Mouse (Mus musculus): ENCODE data around the gene Tns1. TPM values are rescaled to one million over a fixed set of nuclear protein-coding genes. Genes with fewer than 3 reads are reported as not detected.
A peak's percentile ranks its signal among the peaks of the same experiment; 100 is the strongest.

Tns1 gene
- total RNA-seq, 2 experiments from 2014 or later: 41.3 to 43.3 TPM

GRCm38 (mm10) chr1:74141781-74142180 lies 17.5 kb upstream of the Tns1 start:
- no peak for TF ChIP-seq CTCF (conservative IDR thresholded peaks at IDR 0.05)
- Histone ChIP-seq H3K27ac (peak overlapping the region; percentile 43; the same call in 1 of the 2 replicates), H3K4me3 (no peak overlapping the region; the same call in 1 of the 2 replicates)
- peak; percentile 50 for DNase-seq (ENCODE audit: low spot score in 2 of 2)

GRCm38 (mm10) chr1:74139415-74139814 lies 15.2 kb upstream of the Tns1 start:
- TF ChIP-seq CTCF (conservative IDR thresholded peaks at IDR 0.05): peak; percentile 79
- no peak overlapping the region for H3K4me3 ChIP-seq
- H3K27ac ChIP-seq: no peak overlapping the region
- no peak for DNase-seq (ENCODE audit: low spot score in 2 of 2)

- no peak for DNase-seq (ENCODE audit: low spot score in 2 of 2)
- no peak for TF ChIP-seq CTCF (conservative IDR thresholded peaks at IDR 0.05)
- Histone ChIP-seq H3K27ac (no peak overlapping the region), H3K4me3 (no peak overlapping the region)
Measured at GRCm38 (mm10) chr1:74135326-74135950, 11.2 kb upstream of the Tns1 start.

- no peak for DNase-seq (ENCODE audit: low spot score in 2 of 2)
- no peak overlapping the region for H3K27ac ChIP-seq
- no peak for TF ChIP-seq CTCF (conservative IDR thresholded peaks at IDR 0.05)
Measured at GRCm38 (mm10) chr1:74133954-74134353, 9.7 kb upstream of the Tns1 start.

GRCm38 (mm10) chr1:74132011-74132410 lies 7.8 kb upstream of the Tns1 start:
- H3K27ac ChIP-seq: no peak overlapping the region

More at GRCm38 (mm10) chr1:74133954-74134353, 9.7 kb upstream of the Tns1 start:
- no peak overlapping the region for H3K4me3 ChIP-seq

GRCm38 (mm10) chr1:74130883-74131659 lies 6.8 kb upstream of the Tns1 start:
- TF ChIP-seq CTCF (conservative IDR thresholded peaks at IDR 0.05): no peak
- no peak for DNase-seq (ENCODE audit: low spot score in 2 of 2)
- Histone ChIP-seq H3K4me3 (no peak overlapping the region), H3K27ac (no peak overlapping the region)

More at GRCm38 (mm10) chr1:74132011-74132410, 7.8 kb upstream of the Tns1 start:
- peak; percentile 45 for TF ChIP-seq CTCF (conservative IDR thresholded peaks at IDR 0.05)
- DNase-seq (ENCODE audit: low spot score in 2 of 2): no peak
- H3K4me3 ChIP-seq: no peak overlapping the region

- no peak within 1 kb of the TSS for H3K27ac ChIP-seq
- H3K4me3 ChIP-seq: peak within 1 kb of the TSS; percentile 49
- TF ChIP-seq CTCF (conservative IDR thresholded peaks at IDR 0.05): peak; percentile 90
- DNase-seq (ENCODE audit: low spot score in 2 of 2): peak; percentile 68 to 69
Measured at GRCm38 (mm10) chr1:74124991-74125552, 823 bp upstream of the Tns1 start, which contains the start of gene Rufy4. TSS of gene Rufy4 (plus strand) at chr1:74125541.

- H3K27ac ChIP-seq: no peak overlapping the region
- no peak for DNase-seq (ENCODE audit: low spot score in 2 of 2)
- TF ChIP-seq CTCF (conservative IDR thresholded peaks at IDR 0.05): no peak
- no peak overlapping the region for H3K4me3 ChIP-seq
Measured at GRCm38 (mm10) chr1:74123215-74123614, 1.0 kb downstream of the Tns1 start.

GRCm38 (mm10) chr1:74121821-74122576 lies 2.2 kb downstream of the Tns1 start:
- Histone ChIP-seq H3K4me3 (no peak overlapping the region), H3K27ac (no peak overlapping the region)
- DNase-seq (ENCODE audit: low spot score in 2 of 2): peak in 1 of 2 experiments; percentile 35
- no peak for TF ChIP-seq CTCF (conservative IDR thresholded peaks at IDR 0.05)

GRCm38 (mm10) chr1:74121138-74121537 lies 3.1 kb downstream of the Tns1 start:
- Histone ChIP-seq H3K4me3 (no peak overlapping the region), H3K27ac (no peak overlapping the region)
- TF ChIP-seq CTCF (conservative IDR thresholded peaks at IDR 0.05): no peak
- no peak for DNase-seq (ENCODE audit: low spot score in 2 of 2)

GRCm38 (mm10) chr1:74119115-74119514 lies 5.1 kb downstream of the Tns1 start:
- Histone ChIP-seq H3K4me3 (no peak overlapping the region), H3K27ac (no peak overlapping the region)
- DNase-seq (ENCODE audit: low spot score in 2 of 2): no peak
- no peak for TF ChIP-seq CTCF (conservative IDR thresholded peaks at IDR 0.05)

GRCm38 (mm10) chr1:74117876-74118275 lies 6.4 kb downstream of the Tns1 start:
- no peak overlapping the region for H3K4me3 ChIP-seq
- no peak overlapping the region for H3K27ac ChIP-seq
- no peak for DNase-seq (ENCODE audit: low spot score in 2 of 2)
- no peak for TF ChIP-seq CTCF (conservative IDR thresholded peaks at IDR 0.05)

GRCm38 (mm10) chr1:74113071-74113470 lies 11.2 kb downstream of the Tns1 start:
- Histone ChIP-seq H3K27ac (no peak overlapping the region), H3K4me3 (no peak overlapping the region)
- DNase-seq (ENCODE audit: low spot score in 2 of 2): no peak
- TF ChIP-seq CTCF (conservative IDR thresholded peaks at IDR 0.05): no peak

Measured in layer of hippocampus, adult 2 months (tissue).